Mouse (Mus musculus) cerebellum, postnatal 36 days (tissue): ENCODE results near the gene Slc25a15.

ENCODE experiments used
- DNase-seq, 2 experiments: peaks; one replicate each; pipeline ENCODE4 v3.0.0; 2021 to 2022; ENCODE audit warnings: mixed read lengths in 2 of 2

Gene Slc25a15

DNA sequence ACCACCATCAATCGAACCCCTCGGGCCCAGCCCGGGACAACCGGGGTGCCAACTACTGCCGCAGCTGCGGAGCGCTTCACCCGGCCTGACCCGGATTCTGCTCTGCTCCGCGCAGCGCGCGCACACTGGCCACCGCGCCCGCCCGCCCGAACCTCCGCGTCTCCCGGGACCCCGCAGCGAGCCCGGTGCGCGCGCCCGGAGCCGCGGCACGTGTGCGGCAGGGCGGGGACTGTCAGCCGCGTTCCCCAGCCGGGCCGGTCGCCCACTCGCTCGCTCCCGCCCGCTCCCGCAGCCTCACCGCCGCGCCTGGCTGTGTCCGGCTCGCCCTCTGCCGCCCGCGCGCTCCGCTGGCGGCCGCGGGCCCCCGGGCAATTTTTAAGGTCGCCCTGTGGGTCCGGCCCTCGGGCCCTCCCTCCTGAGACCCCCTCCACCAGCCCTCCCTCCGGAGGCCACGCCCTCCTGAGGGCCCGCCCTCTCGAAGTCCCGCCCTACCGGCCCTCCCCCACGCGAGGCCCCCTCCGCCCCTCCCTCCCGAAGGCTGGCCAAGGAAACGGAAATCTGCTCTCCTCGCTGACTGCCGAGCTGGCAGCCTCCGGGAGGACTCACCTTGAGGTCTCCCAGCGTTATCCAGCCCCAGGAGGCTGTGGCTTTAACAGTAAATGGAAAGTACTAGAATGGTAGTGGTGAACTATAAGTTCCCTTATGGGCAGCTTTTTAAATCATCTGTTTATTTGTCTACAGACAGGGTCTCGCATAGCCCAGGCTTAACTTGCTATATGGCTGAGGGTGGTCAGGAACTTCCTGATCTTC lies at the start of gene Slc25a15:
Gene Slc25a15 (minus strand): TSS at position 456 of the 810 bp plus-strand sequence.
- DNase-seq, result peak; percentile 83 to 88

DNA sequence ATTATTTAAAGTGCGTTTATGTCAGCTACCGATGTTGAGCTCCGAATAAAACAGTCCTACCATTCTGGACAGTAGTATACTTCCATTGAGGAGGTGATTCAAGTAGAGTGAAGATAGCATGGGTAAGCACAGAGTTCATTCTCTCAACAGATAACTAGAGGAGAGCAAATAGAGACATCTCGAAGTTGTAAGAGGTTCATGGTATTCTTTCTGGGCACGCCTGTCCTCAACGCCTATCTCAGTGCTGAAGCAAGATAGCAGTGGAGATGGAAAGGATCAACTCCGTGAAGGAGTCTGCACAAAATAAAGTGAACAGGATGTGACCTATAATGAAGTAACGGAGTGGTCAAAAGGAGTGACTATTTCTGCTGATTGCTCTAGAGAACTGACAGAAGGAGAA lies 13.6 kb upstream of the Slc25a15 start:
- DNase-seq, result no peak

DNA sequence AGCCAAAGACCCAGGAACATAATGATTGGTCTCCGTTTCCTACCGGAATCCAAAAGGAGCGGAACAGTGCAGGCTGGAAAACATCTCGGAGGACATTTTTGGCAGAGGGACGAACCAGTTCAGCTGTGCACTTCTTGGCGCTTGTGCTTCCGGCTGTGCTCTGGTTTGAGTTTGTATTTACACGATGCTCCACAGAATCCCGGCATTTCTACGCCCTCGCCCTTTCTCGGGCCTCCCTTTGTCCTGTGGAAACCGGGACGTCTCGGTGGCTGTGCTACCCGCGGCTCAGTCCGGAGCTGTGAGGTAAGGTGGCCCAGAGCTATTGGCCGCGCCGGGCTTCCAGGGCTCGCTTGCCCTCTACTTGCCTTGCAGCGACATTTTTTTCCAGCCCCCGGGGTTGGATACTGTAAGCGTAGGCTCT lies 12.9 kb upstream of the Slc25a15 start, which contains the start of gene Mrps31:
Gene Mrps31 (plus strand): TSS at position 80 of the 421 bp plus-strand sequence.
- DNase-seq, result peak; percentile 77 to 90

DNA sequence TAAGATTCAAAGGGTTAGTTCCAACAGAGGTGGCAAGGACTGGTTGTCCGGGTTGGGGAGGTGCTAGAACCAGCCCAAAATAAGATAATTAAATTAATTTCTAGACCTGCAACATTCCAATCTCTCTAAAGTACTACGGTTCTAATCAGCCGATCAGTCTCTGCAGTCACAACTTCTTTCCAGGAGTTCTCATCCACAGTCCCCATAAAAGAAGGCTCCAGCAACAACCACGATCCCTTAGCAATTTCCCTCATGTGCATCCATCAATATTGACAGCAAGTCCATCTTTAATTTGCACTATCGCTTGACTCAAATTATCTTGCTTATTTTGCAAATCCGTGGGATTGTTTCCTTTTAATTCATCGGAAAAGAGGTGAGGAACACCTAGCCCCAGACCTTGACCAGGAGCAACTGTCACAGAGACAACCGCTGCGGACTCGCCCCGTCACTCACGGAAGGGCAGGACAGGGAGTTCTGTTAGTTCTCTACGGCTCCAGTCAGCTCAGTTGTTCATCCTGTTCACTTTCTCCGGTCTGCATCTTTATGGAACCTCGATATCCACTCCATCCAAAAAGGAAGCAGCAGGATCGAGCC lies 12.4 kb upstream of the Slc25a15 start:
- no peak for DNase-seq

DNA sequence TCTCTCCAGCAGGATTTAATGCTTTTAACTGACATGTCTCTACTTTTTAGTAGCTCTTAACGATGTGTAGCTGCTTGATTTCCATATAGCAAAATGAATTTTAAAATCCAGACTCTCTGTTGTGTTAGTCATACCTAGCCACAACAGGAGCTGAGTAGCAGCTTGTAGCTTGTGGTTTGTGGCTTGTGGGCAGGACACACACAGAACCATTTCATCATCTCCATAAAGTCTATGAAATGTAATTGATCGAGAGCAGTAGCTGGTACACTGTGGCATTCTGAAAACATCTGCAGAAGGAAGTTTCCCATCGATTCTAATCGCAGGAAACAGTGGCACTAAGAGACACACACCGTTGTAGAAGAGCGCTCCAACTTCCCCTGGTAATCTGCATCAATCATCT lies 7.3 kb upstream of the Slc25a15 start:
- no peak for DNase-seq

DNA sequence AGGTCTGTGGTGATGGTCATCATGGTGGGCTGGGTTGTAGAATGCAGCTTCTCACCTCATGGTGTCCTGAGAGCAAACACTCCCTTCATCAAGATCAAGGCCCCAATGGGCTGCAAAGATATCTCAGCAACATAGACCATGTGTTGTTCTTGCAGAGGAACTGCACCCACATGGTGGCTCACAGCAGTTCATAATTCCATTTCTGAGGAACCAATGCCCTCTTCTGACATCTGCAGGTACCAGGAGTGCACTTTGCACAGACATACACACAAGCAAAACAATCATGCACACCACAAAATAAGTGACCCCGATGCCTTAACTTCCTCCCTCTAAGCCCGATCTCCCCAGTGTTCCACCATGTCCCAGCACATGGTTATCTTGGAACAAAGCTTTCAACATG lies 4.8 kb upstream of the Slc25a15 start:
- DNase-seq, result no peak

DNA sequence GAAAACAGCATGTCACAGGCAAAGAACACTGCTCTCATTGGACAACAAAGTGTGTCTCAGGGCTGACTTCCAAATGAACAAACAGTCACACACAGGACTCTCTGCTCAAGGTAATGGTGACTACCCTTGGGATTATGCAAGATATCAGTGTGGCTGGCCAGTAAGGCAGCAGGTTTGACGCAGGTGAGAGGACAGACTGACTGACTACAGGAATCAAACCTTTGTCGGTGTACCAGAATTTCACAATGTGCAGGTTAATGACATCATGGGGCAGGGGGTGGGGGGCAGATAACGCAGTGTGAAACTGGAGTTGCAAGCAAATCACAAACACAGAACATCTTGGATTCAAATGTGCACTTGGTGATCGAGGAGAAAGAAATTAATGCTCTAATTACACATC lies 2.2 kb upstream of the Slc25a15 start:
- no peak for DNase-seq

DNA sequence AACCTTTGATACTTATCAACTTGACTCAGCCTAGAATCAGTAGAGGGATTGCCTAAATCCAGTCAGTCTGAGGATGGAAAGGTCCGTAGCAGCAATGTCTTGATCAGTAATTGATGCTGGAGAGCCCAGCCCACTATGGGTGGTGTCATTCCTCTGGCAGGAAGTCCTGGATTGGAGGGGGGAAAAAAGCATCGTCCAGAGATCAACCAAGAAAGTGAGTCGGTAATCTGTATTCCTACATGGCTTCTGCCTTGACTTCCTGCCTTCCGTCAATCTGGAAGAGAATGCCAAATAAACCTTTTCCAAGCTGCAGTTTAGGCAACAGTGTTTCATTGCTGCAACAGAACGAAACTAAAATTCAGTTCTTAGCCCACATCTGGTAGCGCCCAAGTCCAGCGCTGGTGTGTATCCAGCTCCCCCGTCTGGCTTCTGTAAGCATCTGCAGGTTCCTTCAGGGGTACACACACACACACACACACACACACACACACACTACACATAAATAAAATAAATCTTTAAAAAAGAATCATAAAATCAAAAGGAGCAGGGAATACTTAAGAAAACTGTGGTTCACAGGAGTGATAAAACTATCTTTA lies 986 bp upstream of the Slc25a15 start:
- no peak for DNase-seq

DNA sequence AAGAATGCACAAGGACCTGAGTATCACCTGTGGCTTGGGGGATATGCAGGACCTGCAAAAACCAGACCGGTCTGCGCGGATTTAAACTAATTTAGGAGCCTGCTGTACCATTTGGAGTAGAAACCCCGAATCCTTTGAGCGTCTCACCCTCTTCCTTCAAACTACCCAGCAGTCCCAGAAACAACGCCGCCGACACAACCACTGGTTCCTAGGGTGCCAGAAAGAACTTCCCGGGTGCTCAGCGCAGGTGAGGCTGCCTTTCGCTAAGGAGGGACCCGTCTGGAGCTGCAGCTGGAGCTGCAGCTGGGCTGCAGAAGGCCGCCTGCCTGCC lies 621 bp downstream of the Slc25a15 start:
- DNase-seq, result no peak

DNA sequence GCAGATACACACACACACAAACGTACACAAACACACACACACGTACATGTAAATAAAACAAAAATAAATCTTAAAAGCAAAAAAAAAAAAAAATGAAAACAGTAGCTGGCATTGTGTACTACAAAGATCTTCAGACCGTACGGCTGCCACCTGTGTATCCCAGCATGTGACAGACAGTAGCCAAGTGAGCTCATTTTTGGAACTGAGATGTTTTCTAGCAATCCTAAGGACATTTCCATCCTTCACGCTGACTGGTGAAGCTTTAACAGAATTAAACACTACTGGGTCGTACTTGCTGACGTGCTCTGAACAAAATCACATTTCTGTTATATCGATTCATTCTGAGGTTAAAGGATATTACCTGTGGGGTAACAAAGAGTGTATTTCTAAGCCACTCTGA lies 3.1 kb downstream of the Slc25a15 start:
- DNase-seq, result peak; percentile 56 to 59

DNA sequence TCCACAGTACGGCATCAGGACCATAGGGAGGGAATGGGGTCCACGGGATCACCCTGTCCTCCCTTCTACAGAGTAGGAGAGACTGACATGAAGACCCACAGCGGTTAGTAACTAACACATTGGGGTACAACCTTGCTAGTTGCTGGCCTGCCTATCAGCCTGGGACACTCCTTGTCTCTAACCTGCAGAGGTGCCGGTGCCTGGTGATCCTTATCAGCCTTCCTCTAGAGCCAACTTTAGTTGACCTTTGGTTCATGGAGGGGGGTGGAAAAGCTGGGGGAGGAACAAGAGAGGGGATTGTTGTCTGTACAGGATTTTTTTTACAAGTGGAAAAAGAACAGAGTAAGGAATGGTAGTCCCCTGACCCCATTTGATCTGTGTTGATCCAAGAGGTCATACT lies 3.9 kb downstream of the Slc25a15 start:
- DNase-seq, result no peak

DNA sequence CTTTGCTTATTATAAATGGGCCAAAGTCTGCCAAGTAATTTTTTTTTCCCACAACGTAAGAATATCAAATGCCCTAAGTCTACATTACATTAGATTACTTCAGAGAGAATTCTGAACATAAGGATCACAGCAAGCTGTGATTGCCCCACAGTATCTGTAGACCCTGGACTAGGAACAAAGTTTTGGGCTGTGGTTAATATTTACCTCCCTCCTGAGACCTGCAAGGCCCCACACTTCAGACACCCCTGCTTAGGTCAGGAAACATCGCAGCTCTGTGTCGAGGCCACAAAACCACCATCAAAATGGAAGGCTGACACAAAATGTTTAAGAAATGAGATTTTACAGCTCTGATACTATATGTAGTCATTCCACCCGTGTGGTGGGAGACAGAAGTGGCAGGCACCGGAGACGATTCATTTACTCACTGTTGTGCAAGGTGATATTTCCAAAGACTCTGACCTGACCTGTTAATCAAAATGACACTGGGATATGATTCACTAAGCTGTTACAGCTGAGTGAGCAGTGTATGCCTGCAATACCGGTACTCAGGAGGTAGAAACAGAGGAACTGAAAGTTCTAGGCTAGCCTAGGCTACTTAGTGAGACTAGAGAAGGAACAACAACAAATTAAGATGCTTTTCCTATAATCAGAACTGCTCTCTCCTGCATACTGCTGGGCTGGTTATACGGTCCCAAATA lies 7.5 kb downstream of the Slc25a15 start:
- no peak for DNase-seq

DNA sequence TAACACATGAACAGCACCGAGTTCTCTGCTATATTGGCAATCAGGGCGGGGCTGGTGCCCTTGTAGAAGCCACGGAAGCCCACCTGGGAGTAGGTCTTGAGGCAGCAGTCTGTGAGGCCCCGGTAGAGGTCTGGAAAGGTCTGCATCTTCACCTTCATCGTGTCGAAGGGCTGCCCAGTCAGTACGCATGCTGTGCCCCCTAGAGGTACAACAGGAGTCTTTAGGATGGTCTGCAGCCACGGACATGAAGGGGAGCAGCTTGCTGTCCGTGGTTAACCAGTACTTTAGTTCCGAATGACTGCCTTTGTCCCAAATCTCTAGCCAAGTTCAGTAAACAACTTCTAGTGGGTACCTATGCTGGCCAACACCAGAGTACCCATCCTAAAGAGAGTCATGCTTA lies 8.5 kb downstream of the Slc25a15 start:
- no peak for DNase-seq

DNA sequence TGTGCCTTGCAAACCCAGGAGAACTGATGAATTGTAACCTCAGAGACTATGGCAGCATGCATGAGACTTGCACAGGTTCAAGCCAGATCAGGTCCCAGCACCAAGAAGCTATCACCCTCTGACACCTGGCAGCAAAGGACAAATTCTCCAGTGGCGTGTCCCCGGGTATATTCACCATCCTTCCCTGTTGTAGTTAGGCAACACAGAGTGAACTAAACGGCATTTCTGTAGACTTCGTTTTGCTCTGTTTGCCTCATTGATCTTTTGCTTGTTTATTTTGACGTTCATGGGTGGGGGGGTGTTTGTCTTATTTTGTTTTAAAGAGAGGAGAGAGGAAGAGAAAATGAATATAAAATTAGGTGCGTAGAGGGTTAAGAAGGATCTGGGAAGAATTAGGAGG lies 13.2 kb downstream of the Slc25a15 start:
- no peak for DNase-seq

DNA sequence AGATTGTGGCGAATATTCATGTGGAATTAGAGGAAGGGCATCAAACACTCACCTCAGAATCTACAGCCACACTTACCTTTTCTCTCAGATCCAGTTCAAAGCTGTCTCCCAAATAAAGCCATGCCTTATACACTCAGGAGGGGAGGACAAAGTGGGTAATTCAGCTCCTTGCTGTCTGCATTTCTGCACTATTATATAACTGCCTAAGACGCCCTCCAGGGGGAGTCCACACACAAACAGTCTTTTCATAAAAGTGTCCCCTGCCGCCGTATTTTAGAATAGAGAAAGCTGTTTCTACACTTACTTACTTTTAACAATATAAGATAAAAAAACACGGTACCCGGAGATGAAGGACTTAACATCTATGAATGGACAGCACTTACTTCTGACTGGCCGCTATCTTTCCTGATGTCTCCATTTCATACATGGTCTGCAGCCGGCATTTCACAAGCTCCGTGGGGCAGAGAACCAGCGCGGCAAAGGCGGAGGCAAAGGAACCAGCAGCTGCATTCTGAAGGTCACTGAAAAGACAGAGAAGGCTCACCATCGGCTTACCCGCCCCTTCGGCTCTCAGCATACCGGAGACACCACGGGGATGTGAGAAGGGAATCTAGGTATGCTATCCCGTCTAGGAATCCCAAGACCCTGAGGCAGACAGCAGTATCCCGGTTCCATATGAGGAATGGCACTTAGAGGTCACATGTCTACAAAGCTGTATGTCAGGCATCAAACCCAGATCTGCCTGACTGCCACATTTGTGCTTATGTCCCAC lies 15.4 kb downstream of the Slc25a15 start:
- no peak for DNase-seq

DNA sequence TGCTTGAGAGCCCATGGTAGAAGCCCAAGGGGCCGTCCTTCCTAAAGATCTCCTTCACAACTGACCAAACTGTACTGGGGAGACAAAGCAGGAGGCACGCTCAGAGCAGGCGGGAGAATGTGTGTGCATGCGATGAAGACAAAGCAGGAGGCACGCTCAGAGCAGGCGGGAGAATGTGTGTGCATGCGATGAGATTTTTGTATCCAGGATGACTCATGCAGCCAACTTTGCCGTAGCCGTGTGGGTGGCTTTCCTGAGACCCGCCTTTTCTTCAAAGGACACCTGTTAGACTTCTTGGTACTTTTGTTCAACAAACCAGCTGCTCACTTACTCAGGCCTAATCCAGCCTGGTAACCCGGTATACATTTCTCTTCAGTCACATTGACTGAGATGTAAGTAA lies 17.5 kb downstream of the Slc25a15 start:
- DNase-seq, result no peak

DNA sequence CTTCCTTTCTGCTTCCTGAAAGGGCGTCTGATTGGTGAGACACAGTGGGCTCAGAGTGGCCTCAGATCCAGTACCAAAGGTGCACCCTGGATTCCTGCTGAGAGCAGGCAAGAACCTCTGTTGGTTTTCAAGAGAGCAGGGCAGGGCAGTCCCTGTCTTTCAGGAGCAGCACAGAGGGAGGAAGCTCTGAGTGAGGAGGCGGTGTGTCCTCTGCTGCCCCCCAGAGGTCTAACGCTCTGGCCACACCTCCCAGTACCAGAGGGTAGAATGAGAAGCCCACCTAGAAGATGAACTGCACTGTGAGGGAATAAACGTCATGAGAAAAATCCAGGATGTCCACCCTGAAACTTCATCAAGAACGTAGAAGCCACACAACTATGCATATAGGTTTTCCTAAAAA lies 21.5 kb downstream of the Slc25a15 start:
- DNase-seq, result no peak

DNA sequence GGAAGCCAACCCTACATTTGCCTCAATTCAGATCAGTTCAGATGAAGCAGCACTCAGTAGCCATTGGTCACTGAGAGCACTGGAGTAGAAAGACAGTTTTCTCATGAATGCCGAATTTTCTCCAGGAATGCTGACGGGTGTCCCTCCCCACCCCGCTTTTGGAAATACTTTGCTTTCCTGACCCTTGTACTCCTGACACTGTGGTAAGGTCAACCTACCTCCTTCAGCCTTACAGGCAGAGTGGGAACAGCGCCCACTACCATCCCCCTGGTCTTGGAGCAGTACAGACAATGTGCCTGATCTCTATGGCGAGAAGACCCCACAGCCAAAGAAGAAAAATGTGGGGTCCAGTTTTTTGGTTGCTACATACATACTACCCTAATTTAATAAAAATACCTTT lies 22.1 kb downstream of the Slc25a15 start:
- no peak for DNase-seq

DNA sequence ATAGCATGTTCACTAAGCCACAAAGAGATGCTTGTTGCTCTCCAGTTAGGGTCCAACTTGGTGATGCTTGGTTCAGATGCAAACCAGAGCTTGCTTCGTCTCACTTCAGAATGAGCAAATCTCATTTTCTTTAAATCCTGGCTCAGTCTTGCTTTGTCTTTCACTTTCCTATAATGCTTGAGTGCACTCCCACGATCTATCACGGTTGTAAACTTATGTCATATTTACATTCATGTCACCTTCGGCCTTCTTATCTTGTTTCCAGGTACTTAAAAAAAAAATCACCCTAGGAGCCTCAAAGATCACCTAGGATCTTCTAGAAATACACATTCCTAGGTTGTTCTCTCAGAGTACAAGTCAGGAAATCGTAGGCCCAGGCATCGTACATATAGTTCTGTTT lies 38.5 kb downstream of the Slc25a15 start:
- DNase-seq, result no peak

DNA sequence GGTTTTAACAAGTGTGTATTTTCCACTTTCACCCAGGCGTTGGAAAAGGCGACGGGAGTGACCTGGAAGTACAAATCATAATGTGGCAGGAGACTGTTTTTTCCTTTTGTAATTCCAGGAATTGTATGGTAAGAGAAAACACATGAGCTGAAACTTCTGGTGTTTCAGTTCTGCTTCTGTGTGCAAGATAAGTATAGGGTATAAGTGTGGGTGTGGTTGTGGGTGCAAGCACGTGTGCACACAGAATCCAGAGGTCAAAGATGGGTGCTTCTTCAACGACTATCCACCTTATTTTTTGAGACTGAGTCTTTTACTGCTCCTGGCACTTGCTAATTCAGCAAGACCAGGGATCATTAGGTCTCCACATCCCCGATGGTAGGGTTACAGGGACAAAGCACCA lies 39.0 kb downstream of the Slc25a15 start:
- DNase-seq, result no peak

DNA sequence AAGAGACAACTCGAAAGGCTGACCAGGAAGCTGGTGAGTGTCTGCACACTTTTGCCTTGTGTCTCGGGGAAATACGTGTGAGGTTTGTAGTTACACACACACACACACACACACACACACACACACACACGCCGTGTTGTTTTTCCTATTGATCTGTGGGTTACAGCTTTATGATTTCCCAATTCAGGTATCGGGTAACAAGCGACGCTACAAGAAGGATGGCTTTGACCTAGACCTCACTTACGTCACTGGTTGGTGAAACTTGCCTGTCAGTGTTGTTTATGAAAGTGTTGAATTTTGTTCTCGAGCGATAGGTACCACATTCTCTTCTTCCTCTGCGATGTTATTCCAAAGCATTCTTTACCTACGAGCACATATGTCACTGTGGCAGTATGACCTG lies 63.0 kb downstream of the Slc25a15 start:
- DNase-seq, result no peak
